Mouse (Mus musculus): Measurements from ENCODE around the gene Cdkn2b.

DNA sequence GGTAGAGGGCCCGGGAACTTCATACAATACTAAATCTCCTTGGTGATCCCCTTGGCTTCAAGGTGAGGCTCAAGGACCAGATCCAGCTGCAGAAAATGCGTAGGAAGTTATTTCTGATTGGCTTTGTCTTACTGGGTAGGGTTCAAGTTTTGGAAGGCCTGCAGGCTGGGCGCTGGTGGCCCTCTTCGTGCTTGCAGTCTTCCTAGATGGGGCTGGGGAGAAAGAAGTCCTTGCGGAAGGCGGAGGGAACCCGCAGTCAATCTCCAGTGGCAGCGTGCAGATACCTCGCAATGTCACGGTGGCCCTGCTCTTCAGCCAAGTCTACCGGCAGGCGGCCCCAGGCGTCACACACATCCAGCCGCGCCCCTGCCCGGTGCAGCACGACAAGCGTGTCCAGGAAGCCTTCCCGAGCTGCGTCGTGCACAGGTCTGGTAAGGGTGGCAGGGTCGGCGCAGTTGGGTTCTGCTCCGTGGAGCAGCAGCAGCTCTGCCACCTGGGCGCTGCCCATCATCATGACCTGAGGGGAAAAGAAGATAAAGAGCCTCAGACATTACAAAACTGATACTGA is 4.0 kb downstream of the Cdkn2b start:
- TF ChIP-seq CTCF (IDR thresholded peaks at IDR 0.05 in 2 of 3, conservative IDR thresholded peaks at IDR 0.05 in 1 of 3; ENCODE audit: control insufficient read depth in 1 of 3, insufficient read depth in 1 of 3, low read depth in 2 of 3, low read length in 3 of 3, poor library complexity in 1 of 3, severe bottlenecking in 1 of 3) (no peak), KAT2A (conservative IDR thresholded peaks at IDR 0.05; ENCODE audit: low read depth, low read length) (no peak), POLR2AphosphoS5 (IDR thresholded peaks at IDR 0.05; ENCODE audit: borderline replicate concordance, low read depth, low read length) (no peak), POLR2A (IDR thresholded peaks at IDR 0.05; ENCODE audit: control insufficient read depth in 1 of 2, insufficient read depth in 1 of 2, low read depth in 1 of 2, low read length in 2 of 2, poor library complexity in 1 of 2) (no peak), RAD21 (IDR thresholded peaks at IDR 0.05; ENCODE audit: low read depth, low read length) (no peak), TCF12 (IDR thresholded peaks at IDR 0.05; ENCODE audit: low read depth, low read length) (no peak), EP300 (IDR thresholded peaks at IDR 0.05; ENCODE audit: low read depth in 1 of 2, low read length in 2 of 2) (no peak), ZMIZ1 (IDR thresholded peaks at IDR 0.05; ENCODE audit: low read depth, low read length) (no peak), MAZ (IDR thresholded peaks at IDR 0.05; ENCODE audit: low read depth, low read length) (no peak), MAFK (IDR thresholded peaks at IDR 0.05; ENCODE audit: borderline replicate concordance, low read depth, low read length) (no peak), MEF2A (IDR thresholded peaks at IDR 0.05; ENCODE audit: extremely low read depth, insufficient replicate concordance, low read depth, low read length, poor library complexity, severe bottlenecking) (no peak), POLR2AphosphoS2 (IDR thresholded peaks at IDR 0.05; ENCODE audit: low read length) (no peak), HCFC1 (IDR thresholded peaks at IDR 0.05; ENCODE audit: low read depth, low read length) (no peak)

Measured in MEL (cell line).